15 mouse cellular contexts compared by ENCODE assay signal in genomic region chr9:52761257-52761656, GRCm38 (mm10).
"Had no signal": no experiment of that assay in that cellular context is flagged by ENCODE, and none has a peak within 500 bp of the region (broad histone marks: within the 10 kb centered on the region; RNA-seq: fewer than 3 reads in every experiment).

No protein-coding gene starts in this region.

- H3K36me3 ChIP-seq: limb, embryonic 15.5 days; liver, embryonic 13.5 days; midbrain, embryonic 10.5 days; neural tube, embryonic 15.5 days had no signal

- H3K27me3 ChIP-seq: limb, embryonic 15.5 days; liver, embryonic 13.5 days; neural tube, embryonic 15.5 days had no signal

- H3K4me3 ChIP-seq: limb, embryonic 15.5 days; liver, embryonic 13.5 days; midbrain, embryonic 10.5 days; myocyte; neural tube, embryonic 15.5 days had no signal

- H3K9me3 ChIP-seq: limb, embryonic 15.5 days; liver, embryonic 13.5 days; midbrain, embryonic 10.5 days; neural tube, embryonic 15.5 days had no signal

- H3K9ac ChIP-seq: limb, embryonic 15.5 days; liver, embryonic 13.5 days; neural tube, embryonic 15.5 days had no signal

- H3K4me1 ChIP-seq: limb, embryonic 15.5 days; liver, embryonic 13.5 days; midbrain, embryonic 10.5 days; neural tube, embryonic 15.5 days had no signal

- DNase-seq: kidney, adult 11 months; kidney, adult 9 months; kidney, postnatal 36 days; layer of hippocampus, adult 9-11 months; layer of hippocampus, postnatal 36 days; liver, embryonic 13.5 days; lung, adult 2 months; midbrain, embryonic 14.5 days; right cerebral cortex, adult 18-20 months; right cerebral cortex, postnatal 25 days; thymus, postnatal 36 days had no signal

- H3K27ac ChIP-seq: limb, embryonic 15.5 days; liver, embryonic 13.5 days; midbrain, embryonic 10.5 days; neural tube, embryonic 15.5 days had no signal

- H3K4me2 ChIP-seq: limb, embryonic 15.5 days; liver, embryonic 13.5 days; neural tube, embryonic 15.5 days had no signal
